Mouse (Mus musculus) c-Kit-positive CD71-positive TER-119-negative erythroid progenitor cells, embryonic 14.5 days (primary cell): ENCODE results near the gene Ddah1.
A peak's percentile ranks its signal among the peaks of the same experiment; 100 is the strongest.

Experiments used
- DNase-seq: peaks from one replicate; pipeline ENCODE4 v3.0.0-alpha.2; 2013; ENCODE audit warnings: low read depth

The Ddah1 gene

DNA sequence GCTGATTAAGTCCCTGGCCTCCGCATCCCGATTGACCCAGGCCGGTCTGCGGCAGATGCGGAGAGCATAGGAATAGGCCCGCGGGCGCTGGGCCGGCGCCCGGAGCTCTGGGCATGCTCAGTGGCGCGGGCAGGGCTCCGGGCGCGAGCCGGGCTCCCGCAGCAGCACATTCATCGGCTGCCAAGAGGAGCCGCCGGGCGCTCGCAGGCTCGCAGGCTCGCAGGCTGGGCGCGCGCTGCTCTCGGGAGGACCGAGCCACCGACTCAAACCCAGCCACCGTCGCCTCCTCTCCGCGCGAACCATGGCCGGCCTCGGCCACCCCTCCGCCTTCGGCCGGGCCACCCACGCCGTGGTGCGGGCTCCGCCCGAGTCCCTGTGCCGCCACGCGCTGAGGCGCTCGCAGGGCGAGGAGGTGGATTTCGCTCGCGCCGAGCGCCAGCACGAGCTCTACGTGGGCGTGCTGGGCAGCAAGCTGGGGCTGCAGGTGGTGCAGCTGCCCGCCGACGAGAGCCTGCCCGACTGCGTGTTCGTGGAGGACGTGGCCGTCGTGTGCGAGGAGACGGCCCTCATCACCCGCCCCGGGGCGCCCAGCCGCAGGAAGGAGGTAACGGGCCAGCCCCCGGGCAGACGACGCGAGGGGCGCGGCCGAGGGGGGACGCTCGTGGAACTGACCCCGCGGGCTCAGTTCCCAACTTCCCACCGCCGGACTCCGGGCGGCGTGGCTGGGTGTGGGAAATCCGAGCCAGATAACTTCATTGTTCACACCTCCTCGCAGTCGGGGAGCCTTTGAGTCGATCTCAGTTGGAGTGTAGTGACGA, at the start of gene Ddah1:
Ddah1 (plus strand) TSS at position 115 of the 818 bp plus-strand sequence.
- DNase-seq, result peak; percentile 15

- no peak for DNase-seq
Observed at GRCm38 (mm10) chr3:145715923-145716322, 42.6 kb upstream of the Ddah1 start.

DNA sequence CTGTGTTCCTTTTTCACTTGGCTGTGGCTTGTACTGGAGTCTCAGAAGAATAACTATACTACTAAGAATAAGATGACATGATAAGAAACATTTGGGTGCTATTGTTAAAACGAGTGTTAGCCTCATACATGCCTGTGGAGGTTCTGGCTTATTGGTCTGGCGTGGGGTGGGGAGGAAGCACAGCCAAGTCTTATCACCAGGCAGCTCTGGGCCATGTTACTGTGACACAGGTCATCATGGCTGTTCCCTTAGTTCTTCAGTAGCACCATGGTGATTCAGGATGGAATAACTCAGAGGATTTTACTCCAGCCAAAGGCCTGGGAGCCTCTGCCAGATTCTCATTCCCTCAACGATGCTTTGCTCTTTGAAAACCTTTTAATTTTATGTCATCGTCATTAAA, 38.8 kb upstream of the Ddah1 start:
- no peak for DNase-seq

DNA sequence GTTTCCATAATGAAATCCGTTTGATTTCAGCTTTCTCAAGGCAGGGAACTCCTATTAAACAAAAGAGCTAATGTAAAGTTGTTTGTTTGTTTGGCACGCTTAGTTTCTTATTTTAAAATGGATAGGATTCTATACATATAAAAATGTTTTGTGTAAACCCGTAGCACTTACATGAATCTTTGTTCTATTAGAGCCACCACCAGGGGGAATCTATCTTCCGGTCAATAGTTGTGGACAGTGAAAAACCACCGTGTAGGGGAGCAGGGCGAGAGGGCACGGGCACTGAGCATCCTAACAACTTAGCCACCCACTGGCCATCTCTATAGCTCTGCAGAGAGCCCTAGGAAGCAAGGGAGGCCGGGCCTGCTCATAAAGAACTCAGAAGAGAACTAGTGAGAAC, 33.4 kb upstream of the Ddah1 start:
- no peak for DNase-seq

- DNase-seq, result no peak
Observed at GRCm38 (mm10) chr3:145728336-145728735, 30.1 kb upstream of the Ddah1 start.

DNA sequence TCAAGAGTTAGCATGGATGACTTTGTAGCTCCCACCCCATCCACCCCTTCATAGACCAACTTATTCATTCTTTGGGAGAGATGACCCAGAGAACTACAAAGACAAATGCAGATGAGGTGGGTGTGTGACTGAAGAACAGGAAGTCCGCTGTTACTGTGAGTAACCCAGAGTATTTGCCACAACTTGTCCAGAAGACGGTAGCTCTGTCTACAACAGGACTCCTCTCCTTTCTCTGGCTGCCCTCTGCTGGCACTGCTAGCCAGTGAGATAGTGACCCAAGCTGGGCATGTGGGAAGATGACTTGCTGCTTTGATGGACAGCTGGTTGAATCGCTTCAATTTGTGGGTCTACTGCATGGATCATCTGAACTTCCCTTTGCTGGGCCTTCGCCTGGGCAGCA, 28.9 kb upstream of the Ddah1 start:
- DNase-seq, result no peak

- DNase-seq, result no peak
Observed at GRCm38 (mm10) chr3:145730092-145730491, 28.4 kb upstream of the Ddah1 start.

- no peak for DNase-seq
Observed at GRCm38 (mm10) chr3:145734857-145735256, 23.6 kb upstream of the Ddah1 start.

DNA sequence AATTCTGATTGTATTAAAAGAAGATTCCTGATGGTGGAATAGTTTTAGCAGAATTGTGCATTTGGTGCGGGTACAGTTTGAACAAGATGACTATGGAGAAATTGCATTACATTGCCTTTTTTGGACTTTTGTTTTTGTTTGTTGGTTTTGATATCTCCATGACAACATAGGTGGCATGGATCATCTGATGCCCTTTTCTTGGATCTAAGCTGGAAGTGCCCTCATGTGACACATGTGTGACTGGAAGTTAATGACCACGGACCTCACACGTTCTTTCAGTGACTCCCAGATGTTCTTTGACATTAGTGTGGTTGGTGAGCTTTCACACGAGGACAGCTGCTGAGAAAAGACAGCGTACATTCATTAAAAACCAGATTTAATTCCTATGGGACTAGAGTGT, 21.9 kb upstream of the Ddah1 start:
- DNase-seq, result no peak

- no peak for DNase-seq
Observed at GRCm38 (mm10) chr3:145738662-145739061, 19.8 kb upstream of the Ddah1 start.

DNA sequence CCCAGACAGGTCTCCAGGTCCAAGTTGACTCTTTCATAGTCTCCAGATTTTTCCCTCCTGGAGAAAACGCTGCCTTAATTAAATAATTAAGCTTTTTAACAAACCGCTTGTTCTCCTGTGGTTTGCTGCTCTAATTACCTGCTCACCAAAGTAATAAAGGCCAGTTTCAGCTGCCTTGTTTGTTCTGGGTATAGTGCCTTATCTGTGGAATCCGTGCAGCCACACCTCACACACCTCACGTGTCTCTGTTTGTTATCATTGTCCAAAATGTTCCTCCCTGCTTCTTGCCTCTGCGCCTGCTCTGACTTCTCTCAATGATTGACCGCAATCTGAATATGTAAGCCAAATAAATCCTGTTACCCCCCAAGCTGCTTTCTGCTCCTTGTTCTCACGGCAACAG, 18.6 kb upstream of the Ddah1 start:
- DNase-seq, result no peak

GRCm38 (mm10) chr3:145743050-145743449, 15.4 kb upstream of the Ddah1 start:
- DNase-seq, result no peak

GRCm38 (mm10) chr3:145743476-145744027, 14.9 kb upstream of the Ddah1 start:
- no peak for DNase-seq

GRCm38 (mm10) chr3:145748626-145749025, 9.8 kb upstream of the Ddah1 start:
- DNase-seq, result no peak

GRCm38 (mm10) chr3:145756457-145756856, 2.0 kb upstream of the Ddah1 start:
- DNase-seq, result no peak

DNA sequence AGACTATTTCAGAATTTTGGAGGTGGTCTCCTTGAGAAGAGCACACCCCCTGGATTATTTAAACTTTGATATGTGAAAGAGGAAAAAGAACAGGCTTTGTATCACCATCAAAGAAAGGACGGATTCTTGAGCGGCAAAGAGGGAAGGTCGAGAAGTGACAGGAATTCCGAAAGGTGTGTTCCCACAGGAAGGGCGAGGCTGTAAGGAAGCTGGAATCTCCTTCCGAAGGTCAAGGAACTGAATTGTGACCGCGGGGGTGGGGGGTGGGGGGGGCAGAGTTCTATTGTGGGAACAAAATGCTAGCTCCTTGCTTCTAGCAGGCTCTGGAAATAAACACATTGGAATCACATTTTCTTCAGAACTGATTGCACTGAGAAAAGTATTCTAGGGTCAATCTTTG, 1.3 kb upstream of the Ddah1 start:
- no peak for DNase-seq

DNA sequence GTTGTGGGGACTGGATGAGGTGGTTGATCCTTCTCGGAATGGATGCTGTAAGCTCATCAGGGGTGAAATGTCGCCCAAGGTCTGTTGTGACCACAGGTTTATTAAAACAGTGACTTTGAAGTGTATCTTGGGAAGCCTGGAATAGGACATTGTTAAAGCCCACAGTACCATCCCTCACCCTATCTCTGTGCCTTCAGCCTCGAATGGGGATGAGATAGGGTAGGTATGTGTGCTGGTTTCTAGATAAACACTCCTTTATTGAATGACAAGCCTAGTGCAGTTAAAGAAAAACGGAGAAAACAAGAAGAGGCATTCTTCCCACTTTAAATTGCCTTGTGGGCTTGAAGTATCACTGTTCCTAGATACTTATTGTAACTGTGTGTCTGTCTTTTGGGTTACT, 631 bp upstream of the Ddah1 start:
- peak; percentile 25 for DNase-seq

DNA sequence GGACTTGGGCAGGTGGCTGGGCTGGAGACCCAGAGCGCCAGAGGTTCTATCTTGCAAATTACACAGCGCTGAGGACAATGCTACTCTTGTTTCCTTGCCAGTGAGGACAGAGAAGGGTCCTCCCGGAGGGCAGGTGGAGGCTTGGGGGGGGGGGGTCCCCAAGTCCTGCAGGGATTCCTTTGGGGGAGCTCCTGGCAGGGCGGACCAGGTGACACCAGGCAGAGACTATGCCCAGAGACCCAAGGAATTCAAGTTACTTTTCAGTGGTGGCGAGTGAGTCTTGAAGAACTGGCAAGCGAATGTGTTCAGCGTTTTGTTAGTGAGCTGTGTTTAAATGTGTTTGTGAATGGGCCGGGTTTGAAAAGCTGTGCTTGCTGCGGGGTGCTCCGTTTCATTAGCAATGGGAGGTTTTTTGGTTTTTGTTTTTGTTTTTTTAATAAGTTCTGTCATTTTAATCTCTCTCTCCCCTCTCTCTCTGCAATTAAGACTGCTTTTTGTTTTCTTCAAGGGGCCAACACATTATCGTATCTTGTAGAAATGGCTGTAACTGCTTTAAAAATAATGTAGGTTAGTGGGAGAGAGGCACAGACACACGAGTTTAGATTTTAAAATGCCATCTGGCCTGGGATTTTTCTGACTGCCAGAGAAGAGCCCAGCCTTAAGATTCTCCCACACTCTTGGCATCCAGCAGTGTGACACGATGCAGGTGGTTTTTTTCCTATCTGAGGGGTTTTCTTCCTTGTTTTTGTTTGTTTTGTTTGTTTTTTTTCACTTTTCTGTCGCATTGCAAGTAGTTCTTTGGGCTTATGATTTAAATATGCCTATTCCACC, 1.1 kb downstream of the Ddah1 start:
- DNase-seq, result no peak

DNA sequence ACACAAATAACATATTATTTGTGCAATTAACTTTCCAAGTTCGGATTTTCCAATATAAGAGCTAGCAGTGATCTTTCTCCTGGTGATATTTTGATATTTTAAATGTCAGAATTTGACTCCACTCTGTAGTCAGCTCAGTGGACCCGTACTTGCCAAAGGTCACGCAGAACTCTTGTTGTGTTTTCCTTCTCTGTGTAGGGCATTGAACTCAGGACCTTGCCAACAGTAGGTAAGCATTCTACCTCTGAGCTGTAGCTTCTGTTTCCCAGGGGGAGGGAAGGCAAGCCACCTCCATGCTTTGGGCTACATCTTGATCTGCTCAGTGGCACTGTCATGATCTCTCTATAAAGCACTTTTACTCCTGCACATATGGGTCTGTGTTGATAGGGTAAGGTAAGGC, 2.1 kb downstream of the Ddah1 start:
- DNase-seq, result no peak

DNA sequence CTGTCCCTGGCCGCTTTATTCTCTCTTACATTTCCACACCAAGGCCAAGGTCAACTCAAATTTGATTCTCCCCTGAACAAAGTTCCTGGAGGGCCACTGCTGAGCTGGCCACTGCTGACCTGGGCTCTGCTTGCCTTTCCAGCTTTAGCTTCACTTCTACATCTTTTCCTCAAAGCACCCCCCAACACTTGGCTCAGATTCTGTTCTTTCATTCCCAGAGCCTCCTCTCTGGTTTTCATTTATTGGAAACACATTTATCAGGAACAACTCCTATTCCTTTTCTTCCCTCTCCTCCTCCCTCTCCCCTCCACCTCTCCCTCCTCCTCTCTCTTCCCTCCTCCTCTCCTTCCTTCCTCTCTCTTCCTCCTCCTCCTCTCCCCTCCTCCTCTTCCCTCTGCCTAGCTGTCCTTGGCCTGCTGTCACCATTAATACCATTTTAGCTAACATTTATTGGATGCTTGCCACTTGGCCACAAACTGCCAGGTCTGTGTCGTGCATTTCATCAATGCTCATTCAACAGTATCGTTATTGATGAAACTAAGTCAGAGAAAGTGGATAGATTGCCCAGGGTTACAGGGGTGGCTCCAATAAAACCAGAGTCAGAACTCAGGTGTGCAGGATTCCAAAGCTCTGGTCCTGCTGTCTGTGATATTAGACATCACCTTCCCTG, 3.2 kb downstream of the Ddah1 start:
- no peak for DNase-seq

DNA sequence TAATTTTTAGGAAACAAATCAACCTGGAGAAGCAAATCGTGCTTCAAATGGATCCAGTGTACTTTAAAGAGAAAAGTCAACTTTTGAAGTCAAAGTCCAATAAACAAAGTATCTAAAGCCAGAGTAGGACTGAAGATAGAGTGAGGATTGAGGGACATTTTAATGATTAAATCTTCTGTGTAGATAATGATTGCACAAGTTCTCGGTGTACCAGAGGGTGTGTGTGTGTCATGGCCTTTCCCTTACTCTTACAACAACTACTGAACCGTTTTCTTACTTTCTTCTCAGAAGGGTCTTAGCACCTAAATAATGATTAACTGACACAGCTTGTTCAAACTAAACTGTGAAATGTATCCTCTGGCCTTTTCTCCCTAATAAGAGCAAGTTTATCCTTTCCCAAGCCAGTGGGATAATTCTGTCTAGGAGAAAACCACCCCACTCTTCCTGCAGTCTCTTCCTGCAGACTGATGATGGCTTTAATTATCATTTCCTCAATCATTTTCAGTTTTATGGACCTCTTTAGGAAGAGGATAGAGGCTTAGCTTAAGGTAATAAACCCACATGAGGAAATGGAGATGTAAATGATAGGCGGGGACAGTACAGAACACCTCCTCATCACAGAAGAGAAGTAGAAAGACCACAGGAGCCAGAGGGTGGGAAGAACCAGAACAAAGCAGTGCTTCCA, 4.6 kb downstream of the Ddah1 start:
- no peak for DNase-seq

- DNase-seq, result no peak
Observed at GRCm38 (mm10) chr3:145763642-145763972, 5.1 kb downstream of the Ddah1 start.
